Mouse (Mus musculus) forebrain, embryonic 16.5 days (tissue): Measurements from ENCODE around the gene Fgfr1op. TPM values are rescaled to one million over a fixed set of nuclear protein-coding genes. Genes with fewer than 3 reads are reported as not detected.

Experiments
- ATAC-seq: fragments of 200-750 bp; cut with Nextera tagmentation; 2 replicates; pipeline ENCODE4 v1.8.0; 2017; ENCODE audit warnings: mild to moderate bottlenecking, moderate library complexity
- H3K27ac ChIP-seq: fragments of 300-500 bp; sonication (generic); 2 replicates; pipeline ENCODE4 v1.5.1; 2014; ENCODE audit warnings: low read length, control low read depth
- H3K27me3 ChIP-seq: fragments of 300-500 bp; sonication (generic); replicated peaks from 2 replicates; pipeline ENCODE4 v1.6.1; 2014; ENCODE audit warnings: low read length; ENCODE audit not compliant: control insufficient read depth, insufficient read depth
- H3K36me3 ChIP-seq: fragments of 300-500 bp; sonication (generic); 2 replicates; pipeline ENCODE4 v1.6.1; 2014; ENCODE audit not compliant: control insufficient read depth, insufficient read depth
- H3K4me1 ChIP-seq: fragments of 300-500 bp; sonication (generic); replicated peaks from 2 replicates; pipeline ENCODE4 v1.6.1; 2014; ENCODE audit warnings: low read length; ENCODE audit not compliant: control insufficient read depth, insufficient read depth
- H3K4me2 ChIP-seq: fragments of 300-500 bp; sonication (generic); 2 replicates; pipeline ENCODE4 v1.6.1; 2014; ENCODE audit warnings: mild to moderate bottlenecking, low read length, control low read depth
- H3K4me3 ChIP-seq: fragments of 300-500 bp; sonication (generic); replicated peaks from 2 replicates; pipeline ENCODE4 v1.5.1; 2014; ENCODE audit warnings: mild to moderate bottlenecking, low read length, control low read depth
- H3K9ac ChIP-seq: fragments of 300-500 bp; sonication (generic); replicated peaks from 2 replicates; pipeline ENCODE4 v1.6.1; 2014; ENCODE audit warnings: low read depth, low read length, control low read depth
- H3K9me3 ChIP-seq: fragments of 300-500 bp; sonication (generic); 2 replicates; pipeline ENCODE4 v1.6.1; 2016; ENCODE audit warnings: low read length; ENCODE audit not compliant: control insufficient read depth
- WGBS: fragments of 180-500 bp; shearing (Covaris S2); extraction: QIAGEN DNeasy Blood & Tissue Kit; methylation state at CpG from one replicate; pipeline ENCODE4 v1.1.7; 2014; 5-methylcytosine and 5-hydroxymethylcytosine counted together
- polyA plus RNA-seq: library from polyadenylated mRNA; unstranded; fragments of >200 nt; fragmentation: Nextera tagmentation; extraction: Ambion mirVana; gene quantifications from 2 replicates; pipeline ENCODE4 v1.2.1, GENCODE M21; 2015

Fgfr1op gene
- polyA plus RNA-seq, 1 experiment from 2014 or later, result 27.1 TPM

DNA sequence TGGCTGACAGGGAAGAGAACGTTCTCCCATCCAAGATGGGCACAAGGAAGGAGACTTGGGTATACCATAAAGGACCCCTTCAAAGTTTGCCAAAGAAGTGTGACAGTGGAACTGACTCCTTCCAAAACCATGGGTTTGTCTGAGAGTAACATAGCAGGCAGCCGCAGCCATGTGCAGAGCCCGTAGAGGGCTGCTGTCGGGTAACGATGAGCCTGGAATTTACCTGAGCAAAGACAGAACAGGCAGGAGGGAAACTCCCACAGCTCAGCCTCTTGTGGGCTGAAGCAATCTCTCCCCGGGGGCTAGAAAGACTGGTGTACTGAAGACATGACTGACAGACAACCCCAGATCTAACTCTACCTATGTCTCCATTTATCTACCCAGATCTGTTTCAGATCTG lies 46.1 kb downstream of the Fgfr1op start:
- Histone ChIP-seq H3K4me3 (no peak overlapping the region), H3K4me2 (no peak overlapping the region), H3K9ac (no peak overlapping the region), H3K27me3 (no peaks in the 10 kb centered on the region), H3K4me1 (no peaks in the 10 kb centered on the region), H3K36me3 (no peaks in the 10 kb centered on the region), H3K27ac (no peak overlapping the region), H3K9me3 (no peaks in the 10 kb centered on the region)
- 93% methylated on average over 6 of the region's 6 CpGs for WGBS
- ATAC-seq, result no peak

DNA sequence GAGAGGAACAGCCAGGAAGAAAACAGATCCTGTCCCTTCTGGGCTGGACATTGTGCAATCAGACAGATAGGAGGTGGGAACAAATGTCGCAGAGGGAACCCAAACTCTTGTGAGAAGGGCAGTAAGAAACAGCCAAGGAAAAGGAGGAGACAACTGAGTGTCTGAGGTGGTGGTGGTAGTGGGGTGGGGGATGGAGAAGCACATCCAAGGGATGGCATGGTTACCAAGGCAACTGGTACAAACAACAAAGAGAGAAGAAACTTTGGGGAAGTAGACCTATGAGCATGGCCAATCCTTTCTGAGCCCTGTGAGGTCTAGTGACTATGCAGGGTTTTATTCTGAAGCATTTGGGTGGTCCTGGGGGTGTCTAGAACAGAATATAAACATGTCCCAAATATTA lies 49.1 kb downstream of the Fgfr1op start:
- WGBS, result 96% methylated on average over 1 of the region's 1 CpGs
- ATAC-seq, result no peak
- H3K4me2 ChIP-seq, result no peak overlapping the region

DNA sequence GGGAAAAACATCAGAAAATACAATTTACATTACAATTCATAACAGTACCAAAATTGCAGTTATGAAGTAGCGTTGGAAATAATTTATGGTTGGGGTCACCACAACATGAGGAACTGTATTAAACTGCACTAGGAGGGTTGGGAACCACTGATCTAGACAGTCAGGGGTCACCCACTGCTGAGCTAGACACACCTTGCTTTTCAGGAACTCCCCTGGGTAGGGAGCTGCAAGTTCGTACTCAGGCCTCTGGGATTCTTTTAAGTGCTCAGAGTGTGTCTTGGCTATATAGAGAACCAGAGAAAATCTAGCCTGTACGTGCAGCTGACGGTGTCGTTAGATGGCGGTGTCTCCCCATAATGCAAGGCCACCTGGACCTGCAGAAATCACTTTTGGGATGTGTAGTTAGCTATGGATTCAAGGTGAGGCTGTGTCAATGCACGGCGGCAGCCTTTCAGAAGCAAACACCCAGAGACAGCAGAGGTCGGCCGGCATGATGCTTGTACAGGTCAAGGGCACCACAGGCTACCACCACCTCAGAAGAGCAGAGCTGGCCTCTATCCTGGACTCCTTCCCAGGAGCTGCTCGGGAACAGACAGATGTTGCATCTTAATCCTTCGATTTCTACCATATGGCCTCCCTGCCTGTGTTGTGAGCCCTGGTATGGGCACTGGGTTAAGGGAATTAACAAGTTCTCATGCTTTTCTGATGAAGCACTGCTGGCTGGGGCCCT lies 49.9 kb downstream of the Fgfr1op start:
- no peaks in the 10 kb centered on the region for H3K4me1 ChIP-seq
- no peak overlapping the region for H3K4me3 ChIP-seq
- H3K27me3 ChIP-seq, result no peaks in the 10 kb centered on the region
- no peak for ATAC-seq
- no peaks in the 10 kb centered on the region for H3K9me3 ChIP-seq
- H3K4me2 ChIP-seq, result no peak overlapping the region
- H3K9ac ChIP-seq, result no peak overlapping the region
- 86% methylated on average over 12 of the region's 12 CpGs for WGBS
- H3K27ac ChIP-seq, result no peak overlapping the region
- H3K36me3 ChIP-seq, result no peaks in the 10 kb centered on the region

More for the DNA sequence above, 49.1 kb downstream of the Fgfr1op start:
- H3K9ac ChIP-seq, result no peak overlapping the region
- no peaks in the 10 kb centered on the region for H3K36me3 ChIP-seq
- no peak overlapping the region for H3K27ac ChIP-seq
- no peaks in the 10 kb centered on the region for H3K9me3 ChIP-seq
- no peaks in the 10 kb centered on the region for H3K27me3 ChIP-seq
- H3K4me3 ChIP-seq, result no peak overlapping the region
- H3K4me1 ChIP-seq, result no peaks in the 10 kb centered on the region

DNA sequence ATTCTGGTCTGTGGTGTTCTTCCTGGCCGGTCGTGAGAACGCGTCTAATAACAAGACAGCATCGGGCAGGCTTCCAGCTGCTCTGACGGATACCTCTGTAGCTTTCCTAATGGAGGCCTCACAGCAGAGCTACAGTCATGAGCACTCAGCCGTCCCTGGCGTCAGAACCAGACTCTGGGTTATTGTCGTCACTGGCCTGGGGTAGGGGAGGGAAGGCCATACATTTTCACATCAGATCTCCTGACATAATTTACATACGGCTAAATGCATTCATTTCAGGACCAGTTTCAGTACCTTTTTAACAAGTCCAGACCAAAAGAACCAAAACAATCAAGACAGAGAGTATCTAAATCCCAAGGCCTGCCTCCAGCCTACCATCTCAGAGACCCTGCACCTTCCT lies 57.9 kb downstream of the Fgfr1op start:
- H3K27ac ChIP-seq, result no peak overlapping the region
- no peaks in the 10 kb centered on the region for H3K36me3 ChIP-seq
- WGBS, result 79% methylated on average over 10 of the region's 10 CpGs
- no peak for ATAC-seq
- H3K27me3 ChIP-seq, result no peaks in the 10 kb centered on the region
- H3K9ac ChIP-seq, result no peak overlapping the region
- H3K4me2 ChIP-seq, result no peak overlapping the region
- no peaks in the 10 kb centered on the region for H3K9me3 ChIP-seq
- no peak overlapping the region for H3K4me3 ChIP-seq
- H3K4me1 ChIP-seq, result no peaks in the 10 kb centered on the region

DNA sequence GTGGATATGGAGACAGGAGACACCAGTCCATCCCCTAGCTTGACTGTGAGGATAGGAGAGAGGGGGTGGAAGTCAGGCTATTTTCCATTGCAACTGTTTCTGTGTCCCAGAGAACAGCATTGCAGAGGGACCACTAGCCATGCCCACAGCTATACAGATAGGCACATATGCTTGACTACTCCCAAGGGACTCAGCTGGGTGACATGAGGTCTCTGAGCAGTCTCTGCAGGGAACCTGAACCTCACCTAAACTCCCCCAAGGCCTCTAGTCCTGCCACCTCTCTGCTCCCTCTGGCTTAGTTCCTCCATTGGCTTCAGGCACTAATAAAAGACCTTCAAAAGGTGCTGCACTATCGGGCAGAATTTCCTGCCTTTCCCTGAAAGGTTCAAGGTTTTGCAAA lies 58.8 kb downstream of the Fgfr1op start:
- Histone ChIP-seq H3K9me3 (no peaks in the 10 kb centered on the region), H3K36me3 (no peaks in the 10 kb centered on the region), H3K9ac (no peak overlapping the region), H3K27me3 (no peaks in the 10 kb centered on the region), H3K4me2 (no peak overlapping the region), H3K4me3 (no peak overlapping the region), H3K27ac (no peak overlapping the region), H3K4me1 (no peaks in the 10 kb centered on the region)
- 86% methylated on average over 1 of the region's 1 CpGs for WGBS
- ATAC-seq, result no peak

DNA sequence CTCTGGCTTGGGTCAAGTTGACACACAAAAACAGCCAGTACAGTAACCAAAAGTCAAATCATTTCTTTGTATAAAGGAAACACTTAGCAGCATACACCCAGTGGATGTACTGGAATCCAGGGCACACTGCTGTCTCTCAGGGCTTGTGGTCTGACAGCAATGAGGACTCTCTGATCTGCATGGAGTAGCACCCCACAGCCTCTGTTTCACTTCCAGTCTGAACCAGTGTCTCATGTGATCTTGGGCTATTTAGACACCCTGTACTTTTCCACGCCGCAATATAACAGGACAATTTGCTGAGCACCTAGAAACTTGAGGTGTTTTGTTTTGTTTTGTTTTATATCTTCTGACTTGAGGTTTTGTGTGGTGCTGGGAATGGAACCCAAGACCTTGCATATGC lies 59.9 kb downstream of the Fgfr1op start:
- H3K9me3 ChIP-seq, result no peaks in the 10 kb centered on the region
- no peaks in the 10 kb centered on the region for H3K27me3 ChIP-seq
- H3K4me1 ChIP-seq, result no peaks in the 10 kb centered on the region
- no peak overlapping the region for H3K4me2 ChIP-seq
- H3K4me3 ChIP-seq, result no peak overlapping the region
- H3K36me3 ChIP-seq, result no peaks in the 10 kb centered on the region
- no peak for ATAC-seq
- no peak overlapping the region for H3K9ac ChIP-seq
- WGBS, result 86% methylated on average over 2 of the region's 2 CpGs
- H3K27ac ChIP-seq, result no peak overlapping the region

DNA sequence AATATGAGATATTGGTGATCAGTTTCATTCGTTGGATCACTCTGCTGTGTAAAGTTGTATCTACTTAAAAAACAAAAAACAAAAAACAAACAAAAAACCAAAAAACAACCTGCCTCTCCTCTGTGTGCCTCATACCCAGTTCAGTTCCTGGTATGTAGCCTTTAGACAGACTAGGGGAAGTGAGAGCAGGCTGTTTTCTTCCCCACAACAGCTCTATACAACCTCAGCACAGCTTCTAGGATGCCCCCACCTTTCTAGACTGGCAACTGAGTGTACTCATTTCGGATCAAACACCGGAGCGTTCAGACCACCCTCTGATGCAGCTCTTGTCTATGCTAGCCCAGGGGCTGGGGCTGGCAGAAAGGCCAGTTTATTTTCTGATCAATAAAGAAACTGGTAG lies 60.4 kb downstream of the Fgfr1op start:
- H3K9me3 ChIP-seq, result no peaks in the 10 kb centered on the region
- H3K4me2 ChIP-seq, result no peak overlapping the region
- no peak overlapping the region for H3K9ac ChIP-seq
- H3K27ac ChIP-seq, result no peak overlapping the region
- H3K36me3 ChIP-seq, result no peaks in the 10 kb centered on the region
- no peak for ATAC-seq
- H3K27me3 ChIP-seq, result 0 out of 2 replicates have a peak, but pooled peaks cover 2% of the 10 kb centered on the region
- H3K4me3 ChIP-seq, result no peak overlapping the region
- 81% methylated on average over 4 of the region's 4 CpGs for WGBS
- no peaks in the 10 kb centered on the region for H3K4me1 ChIP-seq

DNA sequence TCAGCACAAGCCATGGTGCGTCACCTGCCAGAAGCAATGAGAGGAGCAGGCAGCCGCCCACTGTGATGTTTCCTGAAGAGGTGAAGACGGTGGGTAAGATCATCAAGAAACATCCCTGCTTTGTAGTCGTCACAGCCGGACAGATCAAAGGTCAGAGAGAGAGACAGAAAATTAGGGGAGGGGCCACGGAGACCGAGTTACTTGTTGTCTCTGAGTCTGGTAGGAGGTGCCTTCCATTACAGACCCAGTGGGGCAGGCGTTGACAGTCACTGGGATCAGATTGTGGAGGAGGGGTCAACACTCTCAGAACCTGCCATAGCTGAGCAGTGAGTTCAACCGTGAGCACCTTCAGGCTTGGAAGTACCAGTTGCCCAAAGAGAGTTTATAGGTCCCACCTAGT lies 63.3 kb downstream of the Fgfr1op start:
- no peak for ATAC-seq
- H3K36me3 ChIP-seq, result no peaks in the 10 kb centered on the region
- H3K4me3 ChIP-seq, result no peak overlapping the region
- H3K9ac ChIP-seq, result no peak overlapping the region
- H3K9me3 ChIP-seq, result no peaks in the 10 kb centered on the region
- H3K4me2 ChIP-seq, result no peak overlapping the region
- no peaks in the 10 kb centered on the region for H3K4me1 ChIP-seq
- WGBS, result 64% methylated on average over 9 of the region's 9 CpGs
- no peak overlapping the region for H3K27ac ChIP-seq
- 0 out of 2 replicates have a peak, but pooled peaks cover 2% of the 10 kb centered on the region for H3K27me3 ChIP-seq

DNA sequence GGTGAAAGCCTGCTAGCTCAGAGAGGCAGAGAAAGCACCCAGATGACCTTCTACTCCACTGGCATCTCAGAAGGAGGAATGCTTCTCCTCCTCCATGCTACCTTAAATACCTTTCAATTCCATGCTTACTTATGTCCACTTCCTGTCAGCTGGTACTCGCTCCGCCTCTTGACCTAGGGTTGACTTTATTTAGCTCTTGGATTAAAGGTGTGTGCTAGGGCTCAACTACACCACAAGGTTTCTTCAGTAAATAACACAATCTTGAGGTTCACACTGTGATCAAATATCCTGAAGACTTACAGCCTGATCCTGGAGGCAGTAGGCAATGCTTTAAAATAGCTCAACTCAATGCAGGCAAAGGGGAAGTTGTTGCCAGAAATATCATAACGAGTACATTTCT lies 64.3 kb downstream of the Fgfr1op start:
- H3K36me3 ChIP-seq, result no peaks in the 10 kb centered on the region
- H3K9ac ChIP-seq, result no peak overlapping the region
- 0 out of 2 replicates have a peak, but pooled peaks cover 2% of the 10 kb centered on the region for H3K27me3 ChIP-seq
- no peak overlapping the region for H3K4me3 ChIP-seq
- 93% methylated on average over 3 of the region's 3 CpGs for WGBS
- no peaks in the 10 kb centered on the region for H3K4me1 ChIP-seq
- no peak overlapping the region for H3K4me2 ChIP-seq
- no peak for ATAC-seq
- H3K27ac ChIP-seq, result no peak overlapping the region
- H3K9me3 ChIP-seq, result no peaks in the 10 kb centered on the region

DNA sequence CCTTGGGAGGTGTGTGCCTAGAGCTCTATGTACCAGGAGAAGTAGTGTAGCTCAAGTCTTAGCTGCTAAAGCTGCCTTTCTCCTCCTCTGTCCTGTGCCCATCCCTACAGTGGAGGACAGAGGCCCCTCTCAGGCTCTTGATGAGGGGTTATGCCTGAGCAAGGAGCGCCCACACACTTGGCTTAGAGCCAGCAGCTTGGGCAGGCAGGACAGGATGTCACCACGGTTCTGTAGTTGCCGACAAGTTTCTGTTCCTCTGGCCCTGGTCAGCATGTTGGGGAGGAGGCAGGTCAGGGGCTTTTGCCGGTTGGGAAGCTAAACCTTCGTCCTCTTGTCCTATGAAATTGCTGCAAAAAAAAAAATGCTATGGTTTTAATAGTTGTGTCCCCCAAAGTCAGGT lies 66.8 kb downstream of the Fgfr1op start:
- ATAC-seq, result no peak
- H3K27ac ChIP-seq, result no peak overlapping the region
- H3K27me3 ChIP-seq, result 0 out of 2 replicates have a peak, but pooled peaks cover 2% of the 10 kb centered on the region
- WGBS, result 75% methylated on average over 5 of the region's 5 CpGs
- no peak overlapping the region for H3K4me2 ChIP-seq
- no peaks in the 10 kb centered on the region for H3K4me1 ChIP-seq
- H3K9ac ChIP-seq, result no peak overlapping the region
- no peaks in the 10 kb centered on the region for H3K9me3 ChIP-seq
- no peaks in the 10 kb centered on the region for H3K36me3 ChIP-seq
- H3K4me3 ChIP-seq, result no peak overlapping the region
